Mouse (Mus musculus) limb, embryonic 12.5 days (tissue): Measurements from ENCODE around the gene Myo6. TPM values are rescaled to one million over a fixed set of nuclear protein-coding genes. Genes with fewer than 3 reads are reported as not detected.
A peak's percentile ranks its signal among the peaks of the same experiment; 100 is the strongest.

Experiments used
- ATAC-seq: fragments of 200-750 bp; cut with Nextera tagmentation; 2 replicates; pipeline ENCODE4 v1.8.0; 2017; ENCODE audit warnings: low read depth, moderate TSS enrichment; ENCODE audit not compliant: insufficient number of reproducible peaks, insufficient read depth, low FRiP score, low TSS enrichment
- H3K27ac ChIP-seq: fragments of 300-500 bp; sonication (generic); 2 replicates; pipeline ENCODE4 v1.5.1; 2016; ENCODE audit warnings: mild to moderate bottlenecking, moderate library complexity
- H3K27me3 ChIP-seq: fragments of 300-500 bp; sonication (generic); 2 replicates; pipeline ENCODE4 v1.6.1; 2016; ENCODE audit warnings: mild to moderate bottlenecking, moderate library complexity
- H3K36me3 ChIP-seq: fragments of 300-500 bp; sonication (generic); 2 replicates; pipeline ENCODE4 v1.6.1; 2016; ENCODE audit warnings: mild to moderate bottlenecking, moderate library complexity
- H3K4me1 ChIP-seq: fragments of 300-500 bp; sonication (generic); replicated peaks from 2 replicates; pipeline ENCODE4 v1.6.1; 2016
- H3K4me2 ChIP-seq: fragments of 300-500 bp; sonication (generic); 2 replicates; pipeline ENCODE4 v1.6.1; 2016; ENCODE audit warnings: mild to moderate bottlenecking, moderate library complexity
- H3K4me3 ChIP-seq: fragments of 300-500 bp; sonication (generic); replicated peaks from 2 replicates; pipeline ENCODE4 v1.5.1; 2016; ENCODE audit warnings: mild to moderate bottlenecking
- H3K9ac ChIP-seq: fragments of 300-500 bp; sonication (generic); replicated peaks from 2 replicates; pipeline ENCODE4 v1.6.1; 2016; ENCODE audit warnings: mild to moderate bottlenecking, moderate library complexity
- H3K9me3 ChIP-seq: fragments of 300-500 bp; sonication (generic); 2 replicates; pipeline ENCODE4 v1.6.1; 2016; ENCODE audit warnings: mild to moderate bottlenecking, moderate library complexity
- WGBS: fragments of 180-500 bp; shearing (Covaris S2); methylation state at CpG from one replicate; pipeline ENCODE4 v1.1.7; 2016; 5-methylcytosine and 5-hydroxymethylcytosine counted together
- polyA plus RNA-seq: library from polyadenylated mRNA; unstranded; fragments of >200 nt; fragmentation: Nextera tagmentation; extraction: Ambion mirVana; gene quantifications from 2 replicates; pipeline ENCODE4 v1.2.1, GENCODE M21; 2016

The Myo6 gene
- polyA plus RNA-seq, 1 experiment from 2014 or later, result 11.2 TPM

- Histone ChIP-seq H3K27ac (no peak overlapping the region), H3K4me2 (no peak overlapping the region), H3K9ac (no peak overlapping the region), H3K27me3 (no peaks in the 10 kb centered on the region), H3K9me3 (no peaks in the 10 kb centered on the region), H3K4me1 (no peaks in the 10 kb centered on the region), H3K36me3 (no peaks in the 10 kb centered on the region), H3K4me3 (no peak overlapping the region)
- 79% methylated on average over 4 of the region's 4 CpGs for WGBS
- no peak for ATAC-seq
Measured at GRCm38 (mm10) chr9:80233831-80234455, 69.1 kb downstream of the Myo6 start.

DNA sequence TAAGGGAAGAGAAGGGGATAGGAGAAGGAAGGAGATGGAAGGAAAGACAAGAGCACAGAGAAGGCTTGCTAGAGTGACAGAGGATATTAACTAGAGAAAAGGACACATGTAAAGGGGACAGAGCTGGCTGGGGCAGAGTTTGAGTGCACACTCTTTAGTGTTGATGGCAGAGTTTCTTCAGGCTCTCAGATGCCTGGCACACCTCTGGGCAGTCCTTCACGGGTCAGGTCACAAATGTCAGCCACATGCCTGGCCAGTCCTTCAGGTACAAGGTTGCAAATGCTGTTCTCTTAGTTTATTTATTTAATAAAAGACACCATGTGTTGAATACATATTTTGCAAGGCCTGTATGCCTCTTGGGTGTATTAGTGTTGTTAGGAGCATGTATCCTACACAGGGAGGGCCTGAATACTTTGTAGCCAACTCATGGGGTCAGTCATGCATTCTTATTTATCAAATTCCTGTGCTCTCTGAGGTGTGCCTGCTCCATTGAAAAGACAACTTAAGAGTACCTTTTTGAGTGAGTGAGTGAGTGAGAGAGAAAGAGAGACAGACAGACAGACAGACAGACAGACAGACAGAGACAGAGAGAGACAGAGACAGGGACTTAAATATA, 72.5 kb downstream of the Myo6 start:
- Histone ChIP-seq H3K4me1 (no peaks in the 10 kb centered on the region; the same call in 1 of the 2 replicates), H3K36me3 (no peaks in the 10 kb centered on the region)
- no peak for ATAC-seq

GRCm38 (mm10) chr9:80241719-80242118, 76.9 kb downstream of the Myo6 start:
- H3K27me3 ChIP-seq, result no peaks in the 10 kb centered on the region
- no peaks in the 10 kb centered on the region; the same call in 1 of the 2 replicates for H3K4me1 ChIP-seq
- 59% methylated on average over 6 of the region's 6 CpGs for WGBS
- H3K27ac ChIP-seq, result 0 out of 2 replicates have a peak overlapping the region, but pooled peaks have one; percentile 17
- no peaks in the 10 kb centered on the region for H3K36me3 ChIP-seq
- H3K9me3 ChIP-seq, result peaks cover 9% of the 10 kb centered on the region; the same call in 1 of the 2 replicates
- H3K9ac ChIP-seq, result no peak overlapping the region
- ATAC-seq, result no peak
- no peak overlapping the region for H3K4me2 ChIP-seq
- H3K4me3 ChIP-seq, result no peak overlapping the region

More for the DNA sequence above, 72.5 kb downstream of the Myo6 start:
- Histone ChIP-seq H3K9ac (no peak overlapping the region), H3K27me3 (no peaks in the 10 kb centered on the region), H3K4me3 (no peak overlapping the region), H3K4me2 (no peak overlapping the region), H3K9me3 (peaks cover 9% of the 10 kb centered on the region; the same call in 1 of the 2 replicates), H3K27ac (no peak overlapping the region)
- 76% methylated on average over 1 of the region's 1 CpGs for WGBS

GRCm38 (mm10) chr9:80252146-80252545, 87.3 kb downstream of the Myo6 start:
- no peaks in the 10 kb centered on the region for H3K4me1 ChIP-seq
- no peaks in the 10 kb centered on the region for H3K27me3 ChIP-seq
- no peaks in the 10 kb centered on the region for H3K9me3 ChIP-seq
- H3K9ac ChIP-seq, result no peak overlapping the region
- H3K4me2 ChIP-seq, result no peak overlapping the region
- no peaks in the 10 kb centered on the region for H3K36me3 ChIP-seq
- ATAC-seq, result no peak
- 90% methylated on average over 10 of the region's 10 CpGs for WGBS
- no peak overlapping the region for H3K4me3 ChIP-seq
- no peak overlapping the region for H3K27ac ChIP-seq

GRCm38 (mm10) chr9:80253241-80253640, 88.4 kb downstream of the Myo6 start:
- WGBS, result 91% methylated on average over 9 of the region's 9 CpGs
- 0 out of 2 replicates have a peak, but pooled peaks cover 2% of the 10 kb centered on the region for H3K4me1 ChIP-seq
- no peak overlapping the region for H3K27ac ChIP-seq

GRCm38 (mm10) chr9:80256561-80256960, 91.7 kb downstream of the Myo6 start:
- 0 out of 2 replicates have a peak, but pooled peaks cover 4% of the 10 kb centered on the region for H3K4me1 ChIP-seq
- ATAC-seq, result no peak
- H3K4me3 ChIP-seq, result no peak overlapping the region
- H3K9me3 ChIP-seq, result no peaks in the 10 kb centered on the region
- no peaks in the 10 kb centered on the region for H3K36me3 ChIP-seq
- no peak overlapping the region for H3K27ac ChIP-seq
- no peak overlapping the region for H3K9ac ChIP-seq
- WGBS, result 93% methylated on average over 2 of the region's 2 CpGs
- no peak overlapping the region for H3K4me2 ChIP-seq
- H3K27me3 ChIP-seq, result no peaks in the 10 kb centered on the region

More at GRCm38 (mm10) chr9:80253241-80253640, 88.4 kb downstream of the Myo6 start:
- no peak overlapping the region for H3K4me3 ChIP-seq
- no peak for ATAC-seq
- no peaks in the 10 kb centered on the region for H3K9me3 ChIP-seq
- no peak overlapping the region for H3K4me2 ChIP-seq
- no peak overlapping the region for H3K9ac ChIP-seq
- no peaks in the 10 kb centered on the region for H3K36me3 ChIP-seq
- no peaks in the 10 kb centered on the region for H3K27me3 ChIP-seq

DNA sequence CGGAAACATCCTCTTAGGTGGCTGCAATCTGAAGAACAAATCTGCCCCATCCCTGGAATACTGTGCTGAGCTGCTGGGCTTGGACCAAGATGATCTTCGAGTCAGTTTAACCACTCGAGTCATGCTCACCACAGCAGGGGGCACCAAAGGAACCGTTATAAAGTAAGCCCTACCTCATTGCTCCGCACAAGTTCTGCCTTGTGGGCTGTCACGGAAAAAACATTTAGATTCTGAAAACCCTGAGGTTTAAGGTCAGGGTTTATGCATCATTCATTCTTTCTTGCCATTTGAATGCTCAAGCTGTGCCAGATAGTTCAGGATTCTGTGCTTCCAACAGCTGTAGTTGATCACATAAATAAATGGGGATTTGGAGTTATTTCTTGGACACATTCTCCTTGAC, 93.6 kb downstream of the Myo6 start:
- Histone ChIP-seq H3K27ac (no peak overlapping the region), H3K36me3 (no peaks in the 10 kb centered on the region), H3K9ac (no peak overlapping the region), H3K9me3 (no peaks in the 10 kb centered on the region), H3K27me3 (no peaks in the 10 kb centered on the region), H3K4me2 (no peak overlapping the region), H3K4me3 (no peak overlapping the region), H3K4me1 (peaks cover 18% of the 10 kb centered on the region)
- no peak for ATAC-seq
- WGBS, result 38% methylated on average over 6 of the region's 6 CpGs

- no peak overlapping the region for H3K4me2 ChIP-seq
- no peaks in the 10 kb centered on the region for H3K36me3 ChIP-seq
- no peak overlapping the region for H3K27ac ChIP-seq
- H3K27me3 ChIP-seq, result no peaks in the 10 kb centered on the region
- no peak for ATAC-seq
- H3K4me1 ChIP-seq, result peaks cover 18% of the 10 kb centered on the region
- WGBS, result 93% methylated on average over 3 of the region's 3 CpGs
- no peak overlapping the region for H3K9ac ChIP-seq
- no peaks in the 10 kb centered on the region for H3K9me3 ChIP-seq
- no peak overlapping the region for H3K4me3 ChIP-seq
Measured at GRCm38 (mm10) chr9:80260905-80261304, 96.1 kb downstream of the Myo6 start.

DNA sequence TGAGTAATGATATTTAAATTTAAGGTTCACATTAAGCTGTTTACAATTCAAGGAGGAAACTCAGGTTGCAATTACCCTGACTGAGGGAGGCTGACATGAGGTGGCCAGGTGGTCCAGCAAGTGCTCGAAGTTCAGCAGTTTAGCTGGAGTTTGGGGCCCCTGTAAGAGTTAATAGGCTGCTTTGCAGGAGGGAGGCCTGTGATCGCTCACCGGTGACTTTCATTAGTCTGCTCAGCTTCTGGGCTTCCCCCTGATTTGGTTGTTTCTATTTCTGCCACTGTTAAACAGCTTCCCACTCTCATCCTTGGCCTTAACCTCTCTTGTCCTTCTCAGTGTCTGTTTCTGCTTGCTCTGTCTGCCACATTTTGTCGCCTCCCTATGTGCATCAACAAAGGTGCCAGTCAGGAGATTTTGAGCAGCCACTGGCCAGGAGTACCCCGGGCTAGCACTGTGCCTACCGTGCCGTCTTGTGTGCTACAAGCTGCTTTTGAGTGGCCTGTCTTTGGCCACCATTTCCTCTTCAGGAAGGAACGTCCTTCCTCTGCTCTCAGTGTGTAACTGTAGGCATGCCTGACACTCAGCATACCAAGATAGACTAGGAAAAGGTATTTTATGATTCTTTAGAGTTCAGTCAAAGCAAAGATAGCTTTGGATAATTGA, 97.7 kb downstream of the Myo6 start:
- 15% methylated on average over 8 of the region's 8 CpGs for WGBS
- ATAC-seq, result peak; percentile 75; the same call in 1 of the 2 replicates

GRCm38 (mm10) chr9:80266086-80266485, 101.3 kb downstream of the Myo6 start:
- Histone ChIP-seq H3K27me3 (no peaks in the 10 kb centered on the region), H3K36me3 (no peaks in the 10 kb centered on the region), H3K27ac (no peak overlapping the region), H3K4me1 (peaks cover 14% of the 10 kb centered on the region), H3K9ac (no peak overlapping the region), H3K4me2 (no peak overlapping the region), H3K4me3 (no peak overlapping the region), H3K9me3 (no peaks in the 10 kb centered on the region)
- WGBS, result 86% methylated on average over 7 of the region's 7 CpGs
- no peak for ATAC-seq

More for the DNA sequence above, 97.7 kb downstream of the Myo6 start:
- H3K4me1 ChIP-seq, result peaks cover 18% of the 10 kb centered on the region
- no peaks in the 10 kb centered on the region for H3K9me3 ChIP-seq
- H3K9ac ChIP-seq, result no peak overlapping the region
- H3K36me3 ChIP-seq, result no peaks in the 10 kb centered on the region
- H3K4me2 ChIP-seq, result 0 out of 2 replicates have a peak overlapping the region, but pooled peaks have one; percentile 4
- no peak overlapping the region for H3K4me3 ChIP-seq
- H3K27ac ChIP-seq, result 0 out of 2 replicates have a peak overlapping the region, but pooled peaks have one; percentile 41
- H3K27me3 ChIP-seq, result no peaks in the 10 kb centered on the region

- H3K36me3 ChIP-seq, result no peaks in the 10 kb centered on the region
- H3K4me1 ChIP-seq, result peaks cover 14% of the 10 kb centered on the region
- 83% methylated on average over 7 of the region's 7 CpGs for WGBS
- no peak overlapping the region for H3K4me3 ChIP-seq
- no peak for ATAC-seq
- no peak overlapping the region for H3K9ac ChIP-seq
- no peak overlapping the region for H3K27ac ChIP-seq
- no peaks in the 10 kb centered on the region for H3K27me3 ChIP-seq
- no peaks in the 10 kb centered on the region for H3K9me3 ChIP-seq
- no peak overlapping the region for H3K4me2 ChIP-seq
Measured at GRCm38 (mm10) chr9:80266507-80266906, 101.7 kb downstream of the Myo6 start.
